Comparison of ENCODE assay signal across 8 mouse cellular contexts in the genomic region with DNA sequence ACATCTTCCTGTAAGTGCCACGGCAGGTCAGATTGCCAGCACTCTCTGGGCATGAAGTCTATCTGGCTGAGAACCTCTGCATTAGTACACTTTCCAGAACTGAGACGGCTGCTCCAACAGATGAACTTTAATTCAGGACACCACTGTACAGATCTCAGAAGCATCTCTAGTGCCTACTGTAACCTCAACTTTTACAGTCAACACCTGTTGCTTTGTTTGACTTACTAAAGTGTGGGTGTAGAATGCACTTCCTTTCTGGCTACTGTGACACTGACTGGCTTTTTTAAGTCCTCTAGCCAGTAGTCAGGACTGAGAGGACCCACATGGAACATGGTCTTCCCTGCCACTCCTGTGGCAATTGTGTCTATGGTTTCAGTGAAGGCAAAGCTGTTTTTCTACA. TPM values are rescaled to one million over a fixed set of nuclear protein-coding genes. Genes with fewer than 3 reads are reported as not detected.
DNase-seq lines count a peak whose midpoint lies in the region; ATAC-seq and TF ChIP-seq lines count a peak whose summit lies in the region.

No protein-coding gene starts in this region.

- H3K4me1 ChIP-seq in hindbrain, embryonic 10.5 days (replicated peaks): peaks cover 14% of the 10 kb centered on the region
- peaks cover 11% of the 10 kb centered on the region; the same call in 1 of the 2 replicates for H3K4me1 ChIP-seq in hindbrain, embryonic 13.5 days (replicated peaks)
- H3K4me1 ChIP-seq in thymus, adult 2 months (replicated peaks; ENCODE audit: control insufficient read depth, insufficient read depth, low read length): peaks cover 13% of the 10 kb centered on the region
- H3K4me1 ChIP-seq in hindbrain, postnatal 0 days (ENCODE audit: insufficient read depth, low read length): 0 out of 2 replicates have a peak, but pooled peaks cover 5% of the 10 kb centered on the region

- no peaks in the 10 kb centered on the region for H3K36me3 ChIP-seq in hindbrain, embryonic 10.5 days
- H3K36me3 ChIP-seq in hindbrain, embryonic 13.5 days: no peaks in the 10 kb centered on the region
- no peaks in the 10 kb centered on the region for H3K36me3 ChIP-seq in thymus, adult 2 months (ENCODE audit: control insufficient read depth, insufficient read depth, low read length)
- no peaks in the 10 kb centered on the region for H3K36me3 ChIP-seq in hindbrain, postnatal 0 days (ENCODE audit: insufficient read depth, low read length)

- H3K27me3 ChIP-seq in hindbrain, embryonic 10.5 days (ENCODE audit: insufficient read depth, poor library complexity, severe bottlenecking): no peaks in the 10 kb centered on the region
- no peaks in the 10 kb centered on the region for H3K27me3 ChIP-seq in hindbrain, embryonic 13.5 days
- no peaks in the 10 kb centered on the region for H3K27me3 ChIP-seq in thymus, adult 2 months (ENCODE audit: control insufficient read depth, insufficient read depth, low read length)
- no peaks in the 10 kb centered on the region for H3K27me3 ChIP-seq in hindbrain, postnatal 0 days (ENCODE audit: insufficient read depth, low read length)

- DNase-seq in hindbrain, embryonic 10.5 days (ENCODE audit: low spot score): no peak
- DNase-seq in thymus, adult 2 months: no peak
- no peak for DNase-seq in thymus, postnatal 4 days
- no peak for DNase-seq in hindbrain, postnatal 0 days (ENCODE audit: low spot score)
- DNase-seq in cerebellum, postnatal 14 days: no peak
- no peak for DNase-seq in cerebellum, adult 11 months
- no peak for DNase-seq in cerebellum, postnatal 25 days

- H3K9ac ChIP-seq in hindbrain, embryonic 13.5 days: no peak overlapping the region
- H3K9ac ChIP-seq in hindbrain, postnatal 0 days (replicated peaks; ENCODE audit: low read length): no peak overlapping the region

- ATAC-seq in hindbrain, embryonic 13.5 days (ENCODE audit: low FRiP score): no peak
- no peak for ATAC-seq in hindbrain, postnatal 0 days

- H3K4me3 ChIP-seq in hindbrain, embryonic 10.5 days: no peak overlapping the region
- H3K4me3 ChIP-seq in hindbrain, embryonic 13.5 days: no peak overlapping the region
- no peak overlapping the region for H3K4me3 ChIP-seq in thymus, adult 2 months (ENCODE audit: control insufficient read depth, insufficient read depth, low read length)
- H3K4me3 ChIP-seq in hindbrain, postnatal 0 days (ENCODE audit: low read length): no peak overlapping the region

- WGBS in hindbrain, embryonic 10.5 days: 82% methylated on average over 2 of the region's 2 CpGs
- WGBS in hindbrain, embryonic 13.5 days: 71% methylated on average over 2 of the region's 2 CpGs
- WGBS in thymus, adult 2 months: 10% methylated on average over 2 of the region's 2 CpGs
- 61% methylated on average over 2 of the region's 2 CpGs for WGBS in hindbrain, postnatal 0 days

- peak overlapping the region; percentile 70 for H3K27ac ChIP-seq in hindbrain, embryonic 10.5 days
- H3K27ac ChIP-seq in hindbrain, embryonic 13.5 days: no peak overlapping the region
- peak overlapping the region; percentile 85 for H3K27ac ChIP-seq in thymus, adult 2 months (ENCODE audit: control insufficient read depth, insufficient read depth, low read length)
- peak overlapping the region; percentile 15; the same call in 1 of the 2 replicates for H3K27ac ChIP-seq in hindbrain, postnatal 0 days

- no peak overlapping the region for H3K4me2 ChIP-seq in hindbrain, embryonic 13.5 days
- H3K4me2 ChIP-seq in hindbrain, postnatal 0 days (ENCODE audit: low read depth, low read length): no peak overlapping the region

- no peak for TF ChIP-seq POLR2A in thymus, adult 2 months (IDR thresholded peaks at IDR 0.05; ENCODE audit: control insufficient read depth, extremely low read depth, insufficient read depth, low read length, poor library complexity)

- H3K9me3 ChIP-seq in hindbrain, embryonic 10.5 days: no peaks in the 10 kb centered on the region
- no peaks in the 10 kb centered on the region for H3K9me3 ChIP-seq in hindbrain, embryonic 13.5 days
- no peaks in the 10 kb centered on the region for H3K9me3 ChIP-seq in hindbrain, postnatal 0 days (ENCODE audit: low read length)

- no peak for TF ChIP-seq CTCF in thymus, adult 2 months (IDR thresholded peaks at IDR 0.05; ENCODE audit: borderline replicate concordance, control insufficient read depth, extremely low read depth, insufficient read depth, low read length, poor library complexity)
- TF ChIP-seq CTCF in hindbrain, postnatal 0 days (IDR thresholded peaks at IDR 0.05; ENCODE audit: low read depth): no peak

RNA-seq across cellular contexts. Expression of a gene that starts 25.3 kb away (rescaled TPM):
- polyA plus RNA-seq in hindbrain, embryonic 10.5 days (2016; fragmentation: Nextera tagmentation; extraction: Ambion mirVana): 10.0 and 10.2 TPM in 2 replicates
- polyA plus RNA-seq in hindbrain, embryonic 13.5 days (2015; fragmentation: Nextera tagmentation; extraction: Ambion mirVana): 11.3 and 11.4 TPM in 2 replicates
- 12.9 and 14.3 TPM in 2 replicates for polyA plus RNA-seq in thymus, adult 2 months (2012; rRNA removed)
- total RNA-seq in hindbrain, postnatal 0 days (2014; rRNA removed): 11.2 and 11.6 TPM in 2 replicates
- polyA plus RNA-seq in hindbrain, postnatal 0 days (2015; fragmentation: Nextera tagmentation; extraction: Ambion mirVana): 11.4 and 11.6 TPM in 2 replicates
